Mouse (Mus musculus) hindbrain, embryonic 14.5 days (tissue): ENCODE results near the gene Tbcd. TPM values are rescaled to one million over a fixed set of nuclear protein-coding genes. Genes with fewer than 3 reads are reported as not detected.

ENCODE experiments used
- ATAC-seq: fragments of 200-750 bp; cut with Nextera tagmentation; 2 replicates; pipeline ENCODE4 v1.8.0; 2017; ENCODE audit warnings: moderate number of reproducible peaks, mild to moderate bottlenecking, moderate TSS enrichment, moderate library complexity; ENCODE audit not compliant: low FRiP score
- DNase-seq: peaks from one replicate; pipeline ENCODE4 v3.0.0-alpha.2; 2015; ENCODE audit warnings: low spot score
- H3K27ac ChIP-seq: fragments of 300-500 bp; sonication (generic); 2 replicates; pipeline ENCODE4 v1.5.1; 2014; ENCODE audit warnings: mild to moderate bottlenecking, moderate library complexity
- H3K27me3 ChIP-seq: fragments of 300-500 bp; sonication (generic); 2 replicates; pipeline ENCODE4 v1.6.1; 2014; ENCODE audit warnings: mild to moderate bottlenecking, low read length, mixed read lengths; ENCODE audit not compliant: control insufficient read depth, insufficient read depth
- H3K36me3 ChIP-seq: fragments of 300-500 bp; sonication (generic); replicated peaks from 2 replicates; pipeline ENCODE4 v1.6.1; 2014; ENCODE audit not compliant: control insufficient read depth, insufficient read depth
- H3K4me1 ChIP-seq: fragments of 300-500 bp; sonication (generic); replicated peaks from 2 replicates; pipeline ENCODE4 v1.6.1; 2014; ENCODE audit warnings: antibody characterized with exemption, low read length, mixed read lengths; ENCODE audit not compliant: control insufficient read depth, insufficient read depth
- H3K4me2 ChIP-seq: fragments of 300-500 bp; sonication (generic); replicated peaks from 2 replicates; pipeline ENCODE4 v1.6.1; 2014; ENCODE audit warnings: mild to moderate bottlenecking, moderate library complexity
- H3K4me3 ChIP-seq: fragments of 300-500 bp; sonication (generic); replicated peaks from 2 replicates; pipeline ENCODE4 v1.5.1; 2014; ENCODE audit warnings: mild to moderate bottlenecking, low read length
- H3K9ac ChIP-seq: fragments of 300-500 bp; sonication (generic); 2 replicates; pipeline ENCODE4 v1.6.1; 2014
- H3K9me3 ChIP-seq: fragments of 300-500 bp; sonication (generic); 2 replicates; pipeline ENCODE4 v1.6.1; 2016; ENCODE audit warnings: low read length; ENCODE audit not compliant: control insufficient read depth
- WGBS: fragments of 180-500 bp; shearing (Covaris S2); extraction: QIAGEN DNeasy Blood & Tissue Kit; methylation state at CpG from one replicate; pipeline ENCODE4 v1.1.7; 2014; 5-methylcytosine and 5-hydroxymethylcytosine counted together
- polyA plus RNA-seq: library from polyadenylated mRNA; unstranded; fragments of >200 nt; fragmentation: Nextera tagmentation; extraction: Ambion mirVana; gene quantifications from 2 replicates; pipeline ENCODE4 v1.2.1, GENCODE M21; 2014

The Tbcd gene
- polyA plus RNA-seq, 1 experiment from 2014 or later, result 55.7 TPM

DNA sequence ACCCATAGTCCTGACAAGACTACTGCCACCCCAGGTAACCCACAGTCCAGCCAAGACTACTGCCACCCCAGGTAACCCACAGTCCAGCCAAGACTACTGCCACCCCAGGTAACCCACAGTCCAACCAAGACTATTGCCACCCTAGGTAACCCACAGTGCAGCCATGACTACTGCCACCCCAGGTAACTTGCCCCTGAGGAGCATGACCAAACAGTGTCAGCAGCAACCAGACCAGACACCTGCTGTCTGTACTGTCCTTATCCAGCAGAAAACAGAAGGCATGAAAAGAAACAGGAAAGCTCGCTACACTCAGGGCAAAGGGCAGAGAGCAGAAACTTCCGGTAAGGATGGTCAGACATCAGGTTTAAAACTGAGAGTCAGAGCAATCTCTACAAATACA lies 209.4 kb downstream of the Tbcd start:
- no peak for DNase-seq
- Histone ChIP-seq H3K27ac (no peak overlapping the region), H3K4me2 (no peak overlapping the region), H3K4me3 (no peak overlapping the region), H3K4me1 (no peaks in the 10 kb centered on the region), H3K36me3 (no peaks in the 10 kb centered on the region; the same call in 1 of the 2 replicates), H3K9ac (no peak overlapping the region), H3K27me3 (no peaks in the 10 kb centered on the region), H3K9me3 (no peaks in the 10 kb centered on the region)
- 93% methylated on average over 2 of the region's 2 CpGs for WGBS
- ATAC-seq, result no peak

Other genes with a start within 250 kb of the Tbcd start
- gene Hexdc, start 247.5 kb upstream of the Tbcd start, polyA plus RNA-seq, result 23.2 and 27.5 TPM in 2 replicates
- 30.3 and 31.1 TPM in 2 replicates for gene Ogfod3, start 247.2 kb upstream of the Tbcd start, polyA plus RNA-seq
- 36.3 and 37.5 TPM in 2 replicates for gene Cybc1, start 222.6 kb upstream of the Tbcd start, polyA plus RNA-seq
- 79.6 and 86.0 TPM in 2 replicates for gene Narf, start 214.7 kb upstream of the Tbcd start, polyA plus RNA-seq
- 15.3 and 18.5 TPM in 2 replicates for gene Foxk2, start 192.0 kb upstream of the Tbcd start, polyA plus RNA-seq
- 87.1 and 95.2 TPM in 2 replicates for gene Wdr45b, start 97.5 kb upstream of the Tbcd start, polyA plus RNA-seq
- gene Rab40b, start 63.7 kb upstream of the Tbcd start, polyA plus RNA-seq, result 11.4 and 16.0 TPM in 2 replicates
- gene Fn3krp, start 30.5 kb upstream of the Tbcd start, polyA plus RNA-seq, result 7.1 and 7.6 TPM in 2 replicates
- gene Fn3k, start 17.0 kb upstream of the Tbcd start, polyA plus RNA-seq, result 4.8 and 5.5 TPM in 2 replicates
- gene Zfp750, start 67.4 kb downstream of the Tbcd start, polyA plus RNA-seq, result 0.19 and 0.21 TPM in 2 replicates
- gene B3gntl1, start 221.2 kb downstream of the Tbcd start, polyA plus RNA-seq, result 5.8 and 6.4 TPM in 2 replicates
- 18.9 and 23.9 TPM in 2 replicates for gene Metrnl, start 249.6 kb downstream of the Tbcd start, polyA plus RNA-seq